30 mouse cellular contexts compared by ENCODE assay signal in genomic region chr13:99001652-99002051, GRCm38 (mm10). TPM values are rescaled to one million over a fixed set of nuclear protein-coding genes. Genes with fewer than 3 reads are reported as not detected.
"Had no signal": no experiment of that assay in that cellular context is flagged by ENCODE, and none has a peak within 500 bp of the region (broad histone marks: within the 10 kb centered on the region; RNA-seq: fewer than 3 reads in every experiment).

No protein-coding gene starts in this region.

RNA-seq across cellular contexts. Expression of gene 1700024P04Rik, which starts 17.3 kb away (rescaled TPM):
- polyA plus RNA-seq: limb, embryonic 10.5 days; limb, embryonic 11.5 days; limb, embryonic 12.5 days; limb, embryonic 13.5 days; limb, embryonic 14.5 days; limb, embryonic 15.5 days; liver, adult 2 months; liver, embryonic 11.5 days; liver, embryonic 12.5 days; liver, embryonic 13.5 days; liver, embryonic 14.5 days; liver, embryonic 15.5 days; liver, embryonic 16.5 days; liver, postnatal 0 days; lung, adult 2 months; lung, embryonic 14.5 days; lung, embryonic 15.5 days; lung, embryonic 16.5 days; lung, postnatal 0 days; macrophage; midbrain, embryonic 10.5 days; midbrain, embryonic 12.5 days; midbrain, embryonic 13.5 days; midbrain, embryonic 14.5 days; midbrain, embryonic 15.5 days; midbrain, embryonic 16.5 days; midbrain, postnatal 0 days; myocyte; neural tube, embryonic 11.5 days; neural tube, embryonic 12.5 days had no signal
